Mouse (Mus musculus): Measurements from ENCODE around the gene Skiv2l. TPM values are rescaled to one million over a fixed set of nuclear protein-coding genes. Genes with fewer than 3 reads are reported as not detected.

Gene Skiv2l
- total and polyA plus RNA-seq, 3 experiments: 22.0 to 50.5 (median 35.2) TPM

DNA sequence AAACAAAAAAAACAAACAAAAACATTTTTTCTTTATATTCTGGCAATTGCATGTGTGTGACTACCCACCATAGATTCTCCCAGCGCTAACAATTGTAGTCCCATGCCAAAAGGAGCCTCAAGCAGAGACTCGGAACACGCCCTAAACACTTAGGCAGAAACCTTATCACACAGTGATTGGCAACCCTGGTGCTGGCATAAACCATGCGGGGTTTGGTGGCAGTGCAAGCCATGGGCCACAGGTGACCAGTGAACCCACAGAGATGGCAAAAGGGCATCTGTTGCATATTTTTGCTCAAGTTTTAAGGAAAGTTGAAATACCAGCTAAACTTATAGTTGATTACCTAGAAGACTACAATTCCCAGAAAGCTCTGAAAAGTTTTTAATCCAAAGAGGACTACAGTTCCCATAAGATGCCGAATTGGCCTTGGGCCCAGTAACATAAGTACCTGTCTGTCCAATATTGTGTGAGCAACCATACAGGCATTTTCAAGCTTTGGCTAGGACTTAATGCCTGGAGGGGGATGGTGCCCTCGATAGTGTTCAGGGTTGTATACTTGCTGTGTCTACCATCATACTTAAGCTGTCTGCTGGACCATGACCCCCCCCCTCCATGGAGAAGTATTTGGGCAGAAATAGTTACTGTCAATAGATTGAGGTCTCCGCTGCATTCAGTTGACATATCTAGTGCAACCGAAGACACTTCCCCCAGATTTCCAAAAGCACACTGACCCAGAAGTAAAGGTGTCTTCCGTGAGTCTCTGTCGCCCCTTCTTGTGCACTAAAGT lies 47.6 kb upstream of the Skiv2l start:
- Histone ChIP-seq H3K27me3 (replicated peaks) (no peaks in the 10 kb centered on the region), H3K4me2 (ENCODE audit: insufficient read depth, low read depth, poor library complexity, severe bottlenecking) (peak overlapping the region; percentile 84), H3K4me1 (ENCODE audit: control insufficient read depth in 1 of 2, insufficient read depth in 2 of 2) (peaks cover 7 to 32% of the 10 kb centered on the region in 2 experiments), H3K27ac (ENCODE audit: insufficient read depth, low read depth) (peak overlapping the region; percentile 47), H3K9me3 (replicated peaks; ENCODE audit: low read length) (peaks cover 5% of the 10 kb centered on the region), H3K4me3 (replicated peaks in 1 of 3; ENCODE audit: low read depth in 2 of 3, low read length in 2 of 3, poor library complexity in 1 of 3) (peak overlapping the region; percentile 75 to 93 (median 92)), H3K36me3 (replicated peaks in 1 of 2; ENCODE audit: control insufficient read depth in 1 of 2, insufficient read depth in 1 of 2, low read length in 1 of 2) (peaks cover 8 to 29% of the 10 kb centered on the region in 2 experiments), H3K79me2 (replicated peaks; ENCODE audit: control insufficient read depth, extremely low read depth, insufficient read depth, poor library complexity, severe bottlenecking) (peaks cover 17% of the 10 kb centered on the region), H3K9ac (ENCODE audit: insufficient read depth, low read depth) (peak overlapping the region; percentile 61)
- no peak for TF ChIP-seq PAX5 (IDR thresholded peaks at IDR 0.05; ENCODE audit: low read length)
- no peak for TF ChIP-seq NELFE (IDR thresholded peaks at IDR 0.05; ENCODE audit: low read depth, low read length)
- no peak for TF ChIP-seq BHLHE40 (IDR thresholded peaks at IDR 0.05; ENCODE audit: low read depth, low read length)
- no peak for TF ChIP-seq RCOR1 (conservative IDR thresholded peaks at IDR 0.05; ENCODE audit: low read depth, low read length)
- TF ChIP-seq USF1 (IDR thresholded peaks at IDR 0.05; ENCODE audit: low read depth, low read length): no peak
- peak; percentile 53; the same call in 1 of the 2 replicates for TF ChIP-seq POLR2AphosphoS2 (IDR thresholded peaks at IDR 0.05; ENCODE audit: low read depth, low read length)
- TF ChIP-seq MYC (IDR thresholded peaks at IDR 0.05; ENCODE audit: low read depth, low read length): 0 out of 2 replicates have a peak, but pooled peaks have one; percentile 39
- TF ChIP-seq MAX (IDR thresholded peaks at IDR 0.05; ENCODE audit: low read length): 0 out of 2 replicates have a peak, but pooled peaks have one; percentile 17
- TF ChIP-seq SIN3A (IDR thresholded peaks at IDR 0.05; ENCODE audit: low read length): peak; percentile 25
- TF ChIP-seq MEF2A (IDR thresholded peaks at IDR 0.05; ENCODE audit: borderline replicate concordance, low read depth, low read length): no peak
- TF ChIP-seq ZKSCAN1 (IDR thresholded peaks at IDR 0.05; ENCODE audit: borderline replicate concordance, low read depth, low read length): no peak
- DNase-seq (ENCODE audit: extremely low read depth): no peak
- dilution Hi-C loops (cut with MboI; ENCODE audit: extremely low pct_ligation_motif_present, extremely low pct_unique_long_range_greater_than_20kb, low sequenced_read_pairs) (no loop called here), in situ Hi-C loops (cut with MboI; ENCODE audit: low pct_ligation_motif_present, low pct_unique_long_range_greater_than_20kb, low sequenced_read_pairs) (no loop called here)

DNA sequence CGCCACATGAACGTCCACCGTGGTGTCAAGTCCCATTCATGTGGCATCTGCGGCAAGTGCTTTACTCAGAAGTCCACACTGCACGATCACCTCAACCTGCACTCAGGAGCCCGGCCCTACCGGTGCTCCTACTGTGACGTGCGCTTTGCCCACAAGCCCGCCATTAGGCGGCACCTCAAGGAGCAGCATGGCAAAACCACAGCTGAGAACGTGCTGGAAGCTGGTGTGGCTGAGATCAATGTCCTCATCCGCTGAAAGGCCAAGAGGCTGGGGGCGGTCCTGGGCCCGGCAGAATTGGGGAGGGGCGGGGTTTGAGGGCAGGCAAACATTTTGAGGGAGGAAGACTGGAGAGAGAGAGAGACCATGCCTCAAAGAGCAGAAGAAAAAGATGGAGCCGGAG lies 46.4 kb upstream of the Skiv2l start:
- H3K79me2 ChIP-seq (replicated peaks; ENCODE audit: control insufficient read depth, extremely low read depth, insufficient read depth, poor library complexity, severe bottlenecking): peaks cover 14% of the 10 kb centered on the region
- no peak overlapping the region for H3K4me3 ChIP-seq (replicated peaks in 1 of 3; ENCODE audit: low read depth in 2 of 3, low read length in 2 of 3, poor library complexity in 1 of 3)
- in situ Hi-C loops (cut with MboI; ENCODE audit: low pct_ligation_motif_present, low pct_unique_long_range_greater_than_20kb, low sequenced_read_pairs) (no loop called here), dilution Hi-C loops (cut with MboI; ENCODE audit: extremely low pct_ligation_motif_present, extremely low pct_unique_long_range_greater_than_20kb, low sequenced_read_pairs) (no loop called here)
- H3K27ac ChIP-seq (ENCODE audit: insufficient read depth, low read depth): no peak overlapping the region
- peaks cover 2 to 19% of the 10 kb centered on the region in 2 experiments for H3K36me3 ChIP-seq (replicated peaks in 1 of 2; ENCODE audit: control insufficient read depth in 1 of 2, insufficient read depth in 1 of 2, low read length in 1 of 2)
- no peaks in the 10 kb centered on the region for H3K27me3 ChIP-seq (replicated peaks)
- no peak for DNase-seq (ENCODE audit: extremely low read depth)
- TF ChIP-seq MAX (IDR thresholded peaks at IDR 0.05; ENCODE audit: low read length) (no peak), USF2 (conservative IDR thresholded peaks at IDR 0.05; ENCODE audit: low read depth, low read length) (no peak), POLR2A (IDR thresholded peaks at IDR 0.05; ENCODE audit: low read depth, low read length) (no peak; the same call in 1 of the 2 replicates)
- H3K4me1 ChIP-seq (ENCODE audit: control insufficient read depth in 1 of 2, insufficient read depth in 2 of 2): peaks cover 7 to 29% of the 10 kb centered on the region in 2 experiments
- peaks cover 5% of the 10 kb centered on the region for H3K9me3 ChIP-seq (replicated peaks; ENCODE audit: low read length)
- no peak overlapping the region for H3K9ac ChIP-seq (ENCODE audit: insufficient read depth, low read depth)
- H3K4me2 ChIP-seq (ENCODE audit: insufficient read depth, low read depth, poor library complexity, severe bottlenecking): no peak overlapping the region
